Mouse (Mus musculus): Measurements from ENCODE around the gene Eva1a.
A peak's percentile ranks its signal among the peaks of the same experiment; 100 is the strongest.

The Eva1a gene

DNA sequence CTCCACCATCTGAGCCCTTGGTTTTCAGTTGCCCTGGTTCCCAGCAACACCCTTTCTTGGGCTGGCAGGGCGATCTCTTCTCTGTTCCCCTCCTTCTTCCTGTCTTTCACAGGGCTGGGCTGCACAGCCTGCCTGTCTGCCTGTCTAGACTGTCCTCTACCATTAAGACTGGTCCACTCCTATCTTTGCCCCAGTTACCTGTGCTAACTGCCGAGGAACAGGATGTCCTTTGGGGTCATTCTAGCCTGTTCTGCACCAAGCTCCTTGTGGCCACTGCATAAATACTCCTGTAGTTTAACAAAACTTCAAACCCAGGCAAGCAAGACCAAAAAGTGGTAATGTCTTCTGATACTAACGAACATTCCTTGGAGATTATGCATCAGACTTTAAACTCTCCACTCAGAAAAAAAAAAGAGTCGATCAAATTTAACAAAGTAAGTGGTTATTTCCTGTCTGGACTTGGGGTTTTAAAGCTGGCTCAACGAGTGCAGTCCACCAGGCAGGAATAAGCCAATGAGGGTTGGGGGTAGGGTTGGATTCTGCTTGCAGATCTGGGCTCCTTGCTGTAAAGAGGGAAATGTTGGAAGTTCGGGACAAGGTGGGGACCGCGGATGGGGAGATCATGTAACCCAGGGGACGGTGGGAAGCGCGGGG lies at the start of gene Eva1a:
TSS of gene Eva1a (plus strand) at position 210 of the 654 bp plus-strand sequence.
- peak; percentile 38 for DNase-seq (ENCODE audit: inconsistent ontology term)

DNA sequence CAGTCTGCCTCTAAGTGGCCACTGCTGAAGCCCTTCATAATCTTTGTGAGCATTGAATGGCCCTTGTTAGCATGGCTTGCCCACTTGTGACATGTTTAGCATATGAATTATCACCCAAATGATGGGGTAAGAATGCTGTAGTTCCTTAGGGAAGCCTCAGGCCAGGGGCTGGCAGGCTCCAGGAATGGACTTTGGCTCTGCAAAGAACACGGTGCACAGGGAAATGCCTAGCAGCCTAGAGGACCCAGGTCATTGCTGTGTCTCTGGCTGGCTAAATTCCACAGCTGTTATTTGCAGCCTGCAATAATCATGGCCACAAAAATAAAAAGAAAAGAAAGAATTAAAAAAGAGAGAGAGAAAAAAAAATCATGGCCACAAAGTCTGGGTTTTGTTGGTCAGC lies 28.5 kb upstream of the Eva1a start:
- DNase-seq (ENCODE audit: inconsistent ontology term): no peak

GRCm38 (mm10) chr6:82021074-82021473 lies 19.8 kb upstream of the Eva1a start:
- DNase-seq (ENCODE audit: inconsistent ontology term): no peak

- DNase-seq (ENCODE audit: inconsistent ontology term): no peak
Measured at GRCm38 (mm10) chr6:82021494-82021893, 19.3 kb upstream of the Eva1a start.

DNA sequence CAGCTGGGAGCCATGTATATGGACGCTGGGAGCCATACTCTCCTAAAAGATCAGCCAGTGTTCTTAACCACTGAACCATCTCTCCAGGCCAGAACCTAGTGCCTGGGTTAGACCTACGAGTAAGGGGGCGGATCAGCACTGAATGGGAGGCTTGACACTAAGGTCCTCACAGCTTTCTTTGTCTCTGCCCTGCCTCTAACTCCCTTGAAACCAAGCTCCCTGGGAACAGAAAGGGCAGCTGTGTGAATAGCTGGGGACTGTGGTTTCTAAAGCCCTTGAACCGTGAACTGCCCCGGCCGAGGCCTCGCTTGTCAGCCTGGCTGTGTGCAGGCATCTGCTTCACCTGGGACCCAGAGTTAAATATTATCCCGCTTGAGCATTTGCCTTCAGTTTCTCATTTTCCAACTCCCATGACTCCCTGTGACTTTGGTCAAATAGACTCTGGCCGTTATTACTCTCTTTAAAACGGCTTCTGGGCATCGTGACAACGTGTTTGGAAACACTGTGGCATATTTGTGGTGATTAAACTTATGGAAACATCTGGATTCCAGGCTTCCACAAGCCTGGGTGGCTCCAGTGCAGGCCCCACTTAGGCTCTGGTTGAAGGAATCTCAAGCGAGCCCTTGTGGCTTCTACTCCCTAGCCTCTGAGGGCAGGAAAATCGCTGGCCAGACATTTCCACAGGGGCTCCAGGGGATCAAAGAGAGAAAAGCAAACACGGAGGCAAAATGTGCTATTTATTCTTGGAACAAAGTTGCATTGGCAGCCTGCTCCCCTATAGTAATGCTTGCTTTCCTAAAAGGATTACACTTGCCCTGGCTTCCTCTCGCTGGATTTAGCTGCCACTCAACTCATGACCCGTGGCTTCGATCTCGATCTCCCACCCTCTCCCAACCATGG lies 11.0 kb upstream of the Eva1a start:
- peak; percentile 58 for DNase-seq (ENCODE audit: inconsistent ontology term)

DNA sequence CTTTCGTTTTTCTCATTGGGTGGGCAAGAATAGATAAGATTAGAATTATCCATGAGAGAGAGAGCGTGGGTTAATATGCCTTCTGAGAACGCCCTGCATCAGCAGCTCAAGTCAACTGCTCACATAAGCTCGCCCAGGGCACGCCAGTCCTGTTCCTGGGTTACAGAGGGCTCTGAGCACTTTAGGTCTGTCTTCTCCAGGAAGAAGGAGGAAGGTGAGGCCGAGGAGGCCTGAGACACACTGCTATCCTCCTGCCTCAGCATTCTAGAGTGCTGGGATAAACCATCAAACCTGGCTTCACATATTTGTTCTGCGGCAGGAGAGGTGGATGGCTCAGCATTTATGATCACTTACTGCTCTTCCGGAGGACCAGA lies 10.3 kb upstream of the Eva1a start:
- DNase-seq (ENCODE audit: inconsistent ontology term): no peak

DNA sequence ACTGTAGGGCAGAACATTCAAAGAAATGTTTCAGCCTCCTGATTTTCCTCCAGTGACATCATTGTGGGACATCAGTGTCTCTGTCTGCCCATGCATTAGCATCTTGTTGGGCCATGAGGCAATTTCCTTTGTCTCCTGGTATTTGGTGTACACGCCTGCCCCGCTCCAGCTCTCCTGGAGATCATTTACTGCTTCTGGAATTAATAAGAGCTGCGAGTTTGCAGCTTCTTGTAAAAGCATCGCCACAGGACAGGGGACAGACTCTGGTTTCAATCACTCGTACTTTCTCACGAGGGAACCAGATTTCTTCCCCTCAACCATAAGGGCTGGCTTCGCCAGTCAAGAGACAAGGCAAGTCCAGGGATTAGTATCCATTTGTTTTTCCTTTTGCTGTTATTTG lies 3.6 kb upstream of the Eva1a start:
- DNase-seq (ENCODE audit: inconsistent ontology term): no peak

DNA sequence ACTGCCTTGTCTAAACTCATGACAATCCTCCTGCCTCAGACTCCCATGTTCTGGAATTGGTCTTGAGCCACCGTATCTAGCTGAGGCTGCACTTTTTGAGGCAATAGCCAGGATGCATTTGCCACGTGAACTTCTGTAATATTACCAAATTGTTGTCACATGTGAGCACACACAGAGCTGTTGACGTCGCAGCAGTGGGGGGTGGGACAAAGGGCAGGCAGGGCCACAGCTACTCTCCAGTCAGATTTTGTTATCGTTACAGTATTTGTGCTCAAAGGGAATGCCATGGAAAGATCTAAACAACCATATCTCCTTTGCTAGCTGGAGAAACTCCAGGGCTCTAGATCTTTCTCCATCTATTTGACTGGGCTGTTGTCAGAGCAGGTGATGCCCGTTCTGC lies 1.6 kb upstream of the Eva1a start:
- DNase-seq (ENCODE audit: inconsistent ontology term): no peak

- DNase-seq (ENCODE audit: inconsistent ontology term): no peak
Measured at GRCm38 (mm10) chr6:82039968-82040367, 875 bp upstream of the Eva1a start.

DNA sequence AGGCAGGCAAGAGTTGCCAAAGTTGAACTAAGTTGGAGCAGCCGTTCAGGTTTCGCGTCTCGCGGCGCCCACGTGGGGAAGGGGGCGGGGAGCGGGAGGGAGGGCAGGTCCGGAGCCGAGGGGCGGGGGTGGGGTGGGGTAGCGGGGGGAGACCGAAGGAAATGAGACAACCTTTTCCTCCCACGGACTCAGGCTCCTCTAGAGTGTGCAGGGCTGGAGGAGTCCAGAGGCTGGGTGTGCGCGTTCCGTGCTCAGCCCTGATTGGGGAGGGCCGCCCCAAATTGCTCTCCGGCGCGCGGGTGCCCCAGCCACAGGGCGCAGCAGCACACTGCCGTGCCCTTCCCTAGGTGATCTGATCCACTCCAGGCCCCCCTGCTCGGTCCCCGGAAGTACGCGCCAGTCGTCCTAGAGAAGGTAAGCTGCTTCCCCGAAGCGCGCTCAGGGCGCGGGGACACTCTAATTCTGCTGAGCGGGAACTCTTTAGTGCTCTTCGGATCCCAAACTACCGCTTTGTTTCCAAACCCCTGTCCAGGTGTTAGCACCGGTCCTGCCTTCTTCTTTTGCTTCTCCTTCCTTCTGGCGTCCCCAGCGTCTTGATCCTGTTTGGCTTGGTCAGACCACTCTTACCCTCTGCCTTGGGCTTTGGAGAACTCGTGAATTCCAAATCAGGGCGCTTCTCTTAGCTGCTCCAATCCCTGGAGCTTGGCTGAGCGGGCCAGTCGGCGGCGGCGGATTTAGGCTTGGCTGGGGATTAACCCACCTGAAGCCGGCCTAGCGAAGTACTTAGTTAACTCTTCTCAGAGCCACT lies 849 bp downstream of the Eva1a start:
- DNase-seq (ENCODE audit: inconsistent ontology term): peak; percentile 65

DNA sequence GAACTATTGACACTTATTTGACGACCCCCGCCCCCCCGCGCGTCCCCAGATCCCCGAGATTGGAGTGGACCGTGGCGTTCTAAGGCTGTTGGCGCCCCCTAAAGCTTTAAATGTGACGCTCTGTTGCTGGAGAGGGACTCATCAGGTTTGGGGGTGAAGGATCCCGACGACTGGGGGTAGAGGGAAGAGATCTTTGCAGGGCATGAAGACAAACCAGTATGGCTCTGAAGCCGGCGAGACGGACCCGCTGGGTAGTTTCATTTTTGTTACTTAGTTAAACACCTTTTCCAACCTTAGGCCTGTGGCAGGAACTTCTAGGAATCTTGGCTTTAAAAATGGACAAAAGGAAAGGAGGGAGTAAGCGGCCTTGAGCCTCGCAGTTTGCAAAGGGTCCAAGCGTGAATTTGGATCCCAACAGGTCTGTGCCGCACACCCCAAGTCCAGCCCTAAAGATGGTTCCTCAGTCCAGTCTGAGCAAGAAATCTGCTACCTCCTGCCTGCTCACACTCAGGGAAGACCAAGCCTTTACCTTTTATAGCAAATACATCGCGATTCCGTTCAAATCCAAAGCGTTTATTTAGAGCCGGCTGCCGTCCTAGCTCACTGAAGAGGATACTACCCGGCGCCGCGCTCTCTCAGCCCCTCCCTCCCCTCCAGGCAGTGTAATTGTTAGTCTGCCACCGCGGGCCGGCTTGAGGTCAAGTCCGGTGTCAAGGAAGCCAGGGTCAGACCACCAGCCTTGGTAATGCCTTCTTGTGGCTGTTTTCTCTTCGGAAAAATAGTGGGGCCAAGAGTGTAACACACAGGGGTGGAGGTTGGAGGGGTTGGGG lies 1.7 kb downstream of the Eva1a start:
- peak; percentile 59 for DNase-seq (ENCODE audit: inconsistent ontology term)

GRCm38 (mm10) chr6:82043634-82044033 lies 2.8 kb downstream of the Eva1a start:
- no peak for DNase-seq (ENCODE audit: inconsistent ontology term)

DNA sequence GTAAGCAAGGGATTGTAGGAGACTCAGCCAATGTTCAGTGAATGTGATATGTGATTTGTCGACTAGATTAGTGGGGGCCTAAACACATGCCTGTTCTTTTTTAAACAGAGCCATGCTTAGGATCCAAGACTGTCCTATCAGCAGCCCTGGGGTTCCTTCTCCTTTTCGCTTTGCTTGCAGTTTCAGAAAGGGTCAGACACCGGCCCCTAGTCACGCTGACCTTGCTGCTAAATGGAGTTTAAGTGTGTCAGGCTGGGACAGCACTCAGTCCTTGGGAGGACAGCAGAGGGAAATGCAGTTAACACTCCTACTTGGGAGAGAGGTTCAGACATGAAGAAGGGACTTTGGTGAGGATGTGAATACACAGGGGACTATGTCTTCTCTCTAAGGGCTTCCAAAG lies 3.7 kb downstream of the Eva1a start:
- DNase-seq (ENCODE audit: inconsistent ontology term): no peak

DNA sequence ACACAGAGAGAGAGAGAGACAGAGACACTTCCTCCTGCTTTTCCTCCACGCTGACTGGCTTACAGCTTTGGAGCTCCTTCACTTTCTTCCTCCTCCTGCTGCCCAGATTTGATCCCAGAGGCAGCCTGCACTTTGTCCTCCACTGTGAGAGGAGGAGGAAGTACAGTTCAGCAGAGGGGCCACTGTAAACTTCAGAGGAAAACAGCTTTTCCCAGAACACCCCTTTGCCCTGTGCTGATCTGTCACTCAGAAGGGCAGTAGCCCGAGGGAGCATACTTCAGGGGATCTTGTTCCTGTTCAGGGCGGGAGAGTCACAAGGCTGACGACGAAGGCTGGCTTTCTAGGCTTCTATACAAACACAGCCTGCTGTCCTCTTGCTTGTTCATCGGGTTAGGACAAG lies 7.1 kb downstream of the Eva1a start:
- DNase-seq (ENCODE audit: inconsistent ontology term): no peak

DNA sequence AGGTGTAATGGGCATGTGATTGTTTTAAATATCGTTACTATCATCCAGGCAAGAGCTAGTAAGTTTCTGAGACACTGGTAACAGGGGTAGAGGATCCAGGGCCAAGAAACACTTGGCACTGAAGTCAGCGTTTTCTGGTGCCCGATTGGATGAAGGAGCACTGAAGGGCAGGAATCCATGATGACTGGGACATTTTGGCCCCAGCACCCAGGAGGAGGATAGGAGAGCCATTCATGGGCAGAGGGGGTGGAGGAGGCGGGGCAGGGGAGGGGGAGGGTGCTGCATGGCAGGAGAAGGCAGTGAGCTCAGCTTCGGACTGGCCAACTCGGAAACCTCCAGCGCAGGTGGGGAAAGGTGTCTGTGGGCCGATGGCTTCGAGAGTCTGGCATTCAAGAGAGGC lies 9.4 kb downstream of the Eva1a start:
- peak; percentile 22 for DNase-seq (ENCODE audit: inconsistent ontology term)

- DNase-seq (ENCODE audit: inconsistent ontology term): no peak
Measured at GRCm38 (mm10) chr6:82051569-82051968, 10.7 kb downstream of the Eva1a start.

GRCm38 (mm10) chr6:82052047-82052725 lies 11.3 kb downstream of the Eva1a start:
- no peak for DNase-seq (ENCODE audit: inconsistent ontology term)

GRCm38 (mm10) chr6:82052726-82053118 lies 11.9 kb downstream of the Eva1a start:
- DNase-seq (ENCODE audit: inconsistent ontology term): no peak

- no peak for DNase-seq (ENCODE audit: inconsistent ontology term)
Measured at GRCm38 (mm10) chr6:82054854-82055253, 14.0 kb downstream of the Eva1a start.

- DNase-seq (ENCODE audit: inconsistent ontology term): no peak
Measured at GRCm38 (mm10) chr6:82059896-82060295, 19.1 kb downstream of the Eva1a start.

GRCm38 (mm10) chr6:82065230-82065629 lies 24.4 kb downstream of the Eva1a start:
- DNase-seq (ENCODE audit: inconsistent ontology term): no peak

Data from Muller cell, postnatal 12 days (primary cell).